Mouse (Mus musculus): ENCODE results near the gene Dok3. TPM values are rescaled to one million over a fixed set of nuclear protein-coding genes. Genes with fewer than 3 reads are reported as not detected.

Gene Dok3
- polyA plus RNA-seq, 1 experiment from 2014 or later = 9.1 TPM

DNA sequence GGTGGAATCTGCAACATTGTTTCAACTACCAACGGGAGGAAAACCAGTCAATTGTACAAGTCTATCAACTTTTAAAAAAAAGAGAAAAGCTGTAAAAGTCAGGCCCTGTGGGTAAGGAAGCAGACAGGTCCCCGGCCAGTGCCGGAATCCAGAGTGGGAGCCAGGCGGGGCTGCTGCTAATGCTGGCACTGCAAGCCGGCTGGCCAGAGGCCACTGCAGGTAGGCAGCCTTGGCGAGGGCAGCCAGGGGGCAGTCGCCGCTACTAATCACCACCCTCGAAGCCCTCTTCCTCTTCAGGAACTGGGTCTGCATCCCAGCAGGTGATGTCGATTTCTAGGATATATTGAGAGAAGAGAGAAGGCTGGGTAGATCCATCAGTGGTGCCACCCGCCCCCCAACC, 55.1 kb downstream of the Dok3 start:
- H3K9me3 ChIP-seq (ENCODE audit: low read length) = no peaks in the 10 kb centered on the region
- DNase-seq (ENCODE audit: low spot score) (no peak), ATAC-seq (no peak)
- H3K4me1 ChIP-seq (ENCODE audit: insufficient read depth, low read depth, low read length) = peaks cover 14% of the 10 kb centered on the region; the same call in 1 of the 2 replicates
- 67% methylated on average over 11 of the region's 11 CpGs for WGBS
- no peak overlapping the region for H3K27ac ChIP-seq (ENCODE audit: low read length)
- no peaks in the 10 kb centered on the region for H3K36me3 ChIP-seq (ENCODE audit: insufficient read depth, low read length)
- no peak overlapping the region for H3K4me3 ChIP-seq (ENCODE audit: low read depth, low read length)
- TF ChIP-seq CTCF (IDR thresholded peaks at IDR 0.05) = peak; percentile 22; the same call in 1 of the 2 replicates
- TF ChIP-seq EP300 (IDR thresholded peaks at IDR 0.05) = no peak
- no peak overlapping the region for H3K4me2 ChIP-seq (replicated peaks; ENCODE audit: low read depth, low read length)
- H3K27me3 ChIP-seq (replicated peaks; ENCODE audit: insufficient read depth, low read length) = peaks cover 7% of the 10 kb centered on the region; the same call in 1 of the 2 replicates
- H3K9ac ChIP-seq (replicated peaks; ENCODE audit: low read depth) = no peak overlapping the region

Small RNAs within 50 kb of the gene (microRNA-seq; reads per million reads assigned to microRNA genes)
- gene Mir6944 (1.2 reads per million), gene Mir6945 (not detected)

Other genes starting within 250 kb of the Dok3 start
- 283 and 307 TPM in 2 replicates for gene Prelid1, start 208.8 kb downstream of the Dok3 start, polyA plus RNA-seq (2015; fragmentation: Nextera tagmentation; extraction: Ambion mirVana)
- gene Rab24, start 207.3 kb downstream of the Dok3 start, polyA plus RNA-seq (2015; fragmentation: Nextera tagmentation; extraction: Ambion mirVana) = 60.4 and 69.9 TPM in 2 replicates
- gene Mxd3, start 199.5 kb downstream of the Dok3 start, polyA plus RNA-seq (2015; fragmentation: Nextera tagmentation; extraction: Ambion mirVana) = 3.1 and 5.0 TPM in 2 replicates
- gene Lman2, start 166.5 kb downstream of the Dok3 start, polyA plus RNA-seq (2015; fragmentation: Nextera tagmentation; extraction: Ambion mirVana) = 63.6 and 66.5 TPM in 2 replicates
- gene Rgs14, start 159.6 kb downstream of the Dok3 start, polyA plus RNA-seq (2015; fragmentation: Nextera tagmentation; extraction: Ambion mirVana) = 2.7 and 2.8 TPM in 2 replicates
- gene Slc34a1, start 131.1 kb downstream of the Dok3 start, polyA plus RNA-seq (2015; fragmentation: Nextera tagmentation; extraction: Ambion mirVana) = not detected in 2 replicates
- not detected in 2 replicates for gene Pfn3, start 114.1 kb downstream of the Dok3 start, polyA plus RNA-seq (2015; fragmentation: Nextera tagmentation; extraction: Ambion mirVana)
- gene F12, start 102.5 kb downstream of the Dok3 start, polyA plus RNA-seq (2015; fragmentation: Nextera tagmentation; extraction: Ambion mirVana) = not detected in 2 replicates
- gene Grk6, start 84.2 kb downstream of the Dok3 start, polyA plus RNA-seq (2015; fragmentation: Nextera tagmentation; extraction: Ambion mirVana) = 20.4 and 20.5 TPM in 2 replicates
- 0.17 and 0.45 TPM in 2 replicates for gene Prr7, start 65.0 kb downstream of the Dok3 start, polyA plus RNA-seq (2015; fragmentation: Nextera tagmentation; extraction: Ambion mirVana)
- gene Dbn1, start 41.2 kb downstream of the Dok3 start, polyA plus RNA-seq (2015; fragmentation: Nextera tagmentation; extraction: Ambion mirVana) = 43.0 and 50.6 TPM in 2 replicates
- 109 and 111 TPM in 2 replicates for gene Pdlim7, start 15.6 kb downstream of the Dok3 start, polyA plus RNA-seq (2015; fragmentation: Nextera tagmentation; extraction: Ambion mirVana)
- 35.3 and 36.8 TPM in 2 replicates for gene Ddx41, start 7.4 kb upstream of the Dok3 start, polyA plus RNA-seq (2015; fragmentation: Nextera tagmentation; extraction: Ambion mirVana)
- 23.1 and 27.4 TPM in 2 replicates for gene Fam193b, start 41.8 kb upstream of the Dok3 start, polyA plus RNA-seq (2015; fragmentation: Nextera tagmentation; extraction: Ambion mirVana)
- gene Tmed9, start 44.4 kb upstream of the Dok3 start, polyA plus RNA-seq (2015; fragmentation: Nextera tagmentation; extraction: Ambion mirVana) = 112 and 113 TPM in 2 replicates
- 20.6 and 22.1 TPM in 2 replicates for gene B4galt7, start 70.6 kb upstream of the Dok3 start, polyA plus RNA-seq (2015; fragmentation: Nextera tagmentation; extraction: Ambion mirVana)
- gene Caml, start 93.7 kb upstream of the Dok3 start, polyA plus RNA-seq (2015; fragmentation: Nextera tagmentation; extraction: Ambion mirVana) = 47.4 and 50.4 TPM in 2 replicates
- gene Ddx46, start 105.7 kb upstream of the Dok3 start, polyA plus RNA-seq (2015; fragmentation: Nextera tagmentation; extraction: Ambion mirVana) = 18.1 and 18.2 TPM in 2 replicates
- 33.9 and 42.1 TPM in 2 replicates for gene B230219D22Rik, start 163.8 kb upstream of the Dok3 start, polyA plus RNA-seq (2015; fragmentation: Nextera tagmentation; extraction: Ambion mirVana)
- 82.3 and 85.7 TPM in 2 replicates for gene Txndc15, start 185.4 kb upstream of the Dok3 start, polyA plus RNA-seq (2015; fragmentation: Nextera tagmentation; extraction: Ambion mirVana)
- gene Pcbd2, start 198.1 kb upstream of the Dok3 start, polyA plus RNA-seq (2015; fragmentation: Nextera tagmentation; extraction: Ambion mirVana) = 48.3 and 58.2 TPM in 2 replicates

All from lung, postnatal 0 days (tissue).